Mouse (Mus musculus) heart, embryonic 16.5 days (tissue): Measurements from ENCODE around the gene Gsdma. TPM values are rescaled to one million over a fixed set of nuclear protein-coding genes. Genes with fewer than 3 reads are reported as not detected.
"Not testable (repeated sequence)": the region's sequence is repeated elsewhere in the genome, so short reads cannot be mapped to it uniquely, and the experiment has no call there.

ENCODE experiments used
- ATAC-seq: fragments of 200-750 bp; cut with Nextera tagmentation; replicated peaks from 2 replicates; pipeline ENCODE4 v1.8.0; 2017; ENCODE audit warnings: moderate number of reproducible peaks; ENCODE audit not compliant: insufficient read depth, low FRiP score; ENCODE audit errors: extremely low read depth
- H3K27ac ChIP-seq: fragments of 300-500 bp; sonication (generic); 2 replicates; pipeline ENCODE4 v1.5.1; 2014; ENCODE audit warnings: mild to moderate bottlenecking, low read length, control low read depth, moderate library complexity
- H3K27me3 ChIP-seq: fragments of 300-500 bp; sonication (generic); 2 replicates; pipeline ENCODE4 v1.6.1; 2014; ENCODE audit warnings: low read length, mixed read lengths; ENCODE audit not compliant: control insufficient read depth, insufficient read depth
- H3K36me3 ChIP-seq: fragments of 300-500 bp; sonication (generic); 2 replicates; pipeline ENCODE4 v1.6.1; 2014; ENCODE audit not compliant: control insufficient read depth, insufficient read depth
- H3K4me1 ChIP-seq: fragments of 300-500 bp; sonication (generic); 2 replicates; pipeline ENCODE4 v1.6.1; 2014; ENCODE audit warnings: low read length, mixed read lengths; ENCODE audit not compliant: control insufficient read depth, insufficient read depth
- H3K4me2 ChIP-seq: fragments of 300-500 bp; sonication (generic); 2 replicates; pipeline ENCODE4 v1.6.1; 2014; ENCODE audit warnings: low read depth, mild to moderate bottlenecking, control low read depth, low read length
- H3K4me3 ChIP-seq: fragments of 300-500 bp; sonication (generic); 2 replicates; pipeline ENCODE4 v1.5.1; 2014; ENCODE audit warnings: mild to moderate bottlenecking, control low read depth, low read length
- H3K9ac ChIP-seq: fragments of 300-500 bp; sonication (generic); 2 replicates; pipeline ENCODE4 v1.6.1; 2014; ENCODE audit warnings: low read length, control low read depth
- H3K9me3 ChIP-seq: fragments of 300-500 bp; sonication (generic); replicated peaks from 2 replicates; pipeline ENCODE4 v1.6.1; 2016; ENCODE audit warnings: low read length; ENCODE audit not compliant: control insufficient read depth
- WGBS: fragments of 180-500 bp; shearing (Covaris S2); extraction: QIAGEN DNeasy Blood & Tissue Kit; methylation state at CpG from one replicate; pipeline ENCODE4 v1.1.7; 2014; 5-methylcytosine and 5-hydroxymethylcytosine counted together
- polyA plus RNA-seq: library from polyadenylated mRNA; unstranded; fragments of >200 nt; fragmentation: Nextera tagmentation; extraction: Ambion mirVana; gene quantifications from 2 replicates; pipeline ENCODE4 v1.2.1, GENCODE M21; 2015

Gsdma gene
- polyA plus RNA-seq, 1 experiment from 2014 or later = not detected

DNA sequence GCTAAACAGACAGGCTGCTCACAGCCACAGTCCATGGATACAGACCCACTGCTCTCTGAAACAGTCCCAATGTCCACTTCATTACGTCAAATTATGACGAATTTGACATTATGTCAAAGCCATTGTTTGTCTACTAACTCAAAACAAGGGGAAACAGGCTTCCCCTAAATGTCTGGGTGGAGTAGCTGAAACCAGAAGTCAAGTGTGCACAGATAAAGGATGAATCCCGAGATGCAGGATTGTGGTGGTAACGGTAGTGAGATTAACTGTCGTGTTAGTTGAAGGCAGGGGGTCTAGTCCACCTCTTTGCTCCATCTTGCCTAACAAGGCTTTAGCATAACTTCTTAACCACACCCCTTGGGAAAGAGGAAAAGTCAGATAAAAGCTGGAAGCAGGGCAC is 8.3 kb downstream of the Gsdma start:
- ATAC-seq = no peak
- Histone ChIP-seq H3K9ac (no peak overlapping the region), H3K36me3 (no peaks in the 10 kb centered on the region), H3K4me3 (no peak overlapping the region), H3K4me2 (no peak overlapping the region), H3K9me3 (no peaks in the 10 kb centered on the region), H3K4me1 (no peaks in the 10 kb centered on the region), H3K27ac (no peak overlapping the region), H3K27me3 (peaks cover 16% of the 10 kb centered on the region)
- WGBS = 76% methylated on average over 5 of the region's 5 CpGs

GRCm38 (mm10) chr11:98673136-98673535 is 9.0 kb downstream of the Gsdma start:
- ATAC-seq = peak; percentile 52; the same call in 1 of the 2 replicates
- H3K36me3 ChIP-seq, H3K4me1 ChIP-seq, H3K9me3 ChIP-seq, H3K9ac ChIP-seq, H3K27ac ChIP-seq, H3K4me2 ChIP-seq, H3K27me3 ChIP-seq, H3K4me3 ChIP-seq: not testable (repeated sequence)
- WGBS = 4% methylated on average over 6 of the region's 7 CpGs

DNA sequence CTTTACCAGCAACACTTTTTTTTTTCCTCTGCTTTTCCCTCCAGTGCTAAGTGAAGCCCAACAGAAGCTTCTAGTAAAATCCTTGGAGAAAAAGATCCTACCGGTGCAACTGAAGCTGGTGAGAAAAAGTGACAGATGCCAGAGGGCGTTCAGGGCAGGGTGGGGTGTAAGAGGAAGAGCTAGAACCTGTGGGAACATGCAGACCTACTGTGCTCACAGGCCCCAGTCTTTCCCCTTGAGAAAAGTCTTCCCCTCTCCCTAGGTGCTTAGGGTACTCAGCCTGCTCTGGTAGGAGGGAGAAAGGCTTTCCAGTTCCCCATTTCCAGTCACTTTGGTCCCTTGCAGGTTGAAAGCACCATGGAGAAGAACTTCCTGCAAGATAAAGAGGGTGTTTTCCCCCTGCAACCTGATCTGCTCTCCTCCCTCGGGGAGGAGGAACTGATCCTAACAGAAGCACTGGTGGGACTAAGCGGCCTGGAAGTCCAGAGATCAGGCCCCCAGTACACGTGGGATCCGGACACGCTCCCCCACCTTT is 11.7 kb downstream of the Gsdma start:
- no peaks in the 10 kb centered on the region for H3K36me3 ChIP-seq
- H3K9ac ChIP-seq = no peak overlapping the region
- H3K4me2 ChIP-seq = no peak overlapping the region
- no peak overlapping the region for H3K4me3 ChIP-seq
- no peaks in the 10 kb centered on the region for H3K27me3 ChIP-seq
- no peaks in the 10 kb centered on the region for H3K9me3 ChIP-seq
- H3K4me1 ChIP-seq = no peaks in the 10 kb centered on the region
- no peak for ATAC-seq
- no peak overlapping the region for H3K27ac ChIP-seq
- WGBS = 31% methylated on average over 7 of the region's 7 CpGs

- no peak for ATAC-seq
- no peaks in the 10 kb centered on the region for H3K36me3 ChIP-seq
- peaks cover 9% of the 10 kb centered on the region for H3K4me1 ChIP-seq
- 86% methylated on average over 1 of the region's 1 CpGs for WGBS
- no peak overlapping the region for H3K4me2 ChIP-seq
- no peak overlapping the region for H3K4me3 ChIP-seq
- H3K9ac ChIP-seq = no peak overlapping the region
- no peak overlapping the region for H3K27ac ChIP-seq
- no peaks in the 10 kb centered on the region for H3K27me3 ChIP-seq
- H3K9me3 ChIP-seq = no peaks in the 10 kb centered on the region
Measured at GRCm38 (mm10) chr11:98680023-98680422, 15.9 kb downstream of the Gsdma start.

GRCm38 (mm10) chr11:98680595-98680994 is 16.4 kb downstream of the Gsdma start:
- H3K9ac ChIP-seq, H3K27ac ChIP-seq, H3K4me2 ChIP-seq, H3K27me3 ChIP-seq, H3K4me1 ChIP-seq, H3K4me3 ChIP-seq, H3K9me3 ChIP-seq, ATAC-seq, H3K36me3 ChIP-seq: not testable (repeated sequence)
- WGBS = 84% methylated on average over 4 of the region's 4 CpGs

DNA sequence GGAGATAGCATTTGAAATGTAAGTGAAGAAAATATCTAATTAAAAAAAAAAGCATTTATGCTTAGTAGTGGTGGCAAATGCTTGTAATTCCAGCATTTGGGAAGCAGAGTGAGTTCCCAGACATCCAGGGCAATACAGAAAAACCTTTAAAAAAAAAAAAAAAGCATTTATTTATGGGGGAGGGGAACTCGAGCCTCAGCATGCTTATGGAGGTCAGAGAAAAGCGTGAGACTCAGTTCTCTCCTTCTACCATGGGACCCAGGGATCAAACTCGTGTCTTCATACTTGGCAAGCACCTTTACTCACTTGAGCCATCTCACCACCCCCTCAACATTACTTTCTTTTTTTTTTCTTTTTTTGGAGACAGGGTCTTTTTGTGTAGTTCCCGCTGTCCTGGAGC is 17.0 kb downstream of the Gsdma start:
- no peaks in the 10 kb centered on the region for H3K9me3 ChIP-seq
- 72% methylated on average over 4 of the region's 4 CpGs for WGBS
- peaks cover 11% of the 10 kb centered on the region for H3K36me3 ChIP-seq
- no peak for ATAC-seq
- H3K4me1 ChIP-seq = peaks cover 9% of the 10 kb centered on the region
- no peak overlapping the region for H3K4me3 ChIP-seq
- no peaks in the 10 kb centered on the region for H3K27me3 ChIP-seq
- no peak overlapping the region for H3K4me2 ChIP-seq
- no peak overlapping the region for H3K27ac ChIP-seq
- no peak overlapping the region for H3K9ac ChIP-seq

- Histone ChIP-seq H3K4me1 (peaks cover 9% of the 10 kb centered on the region), H3K9ac (peak within 1 kb of the TSS; percentile 100), H3K27me3 (no peaks in the 10 kb centered on the region), H3K27ac (peak within 1 kb of the TSS; percentile 85), H3K36me3 (peaks cover 18% of the 10 kb centered on the region), H3K9me3 (no peaks in the 10 kb centered on the region), H3K4me3 (peak within 1 kb of the TSS; percentile 100), H3K4me2 (peak within 1 kb of the TSS; percentile 93)
- WGBS = 5% methylated on average over 45 of the region's 45 CpGs
- ATAC-seq = peak; percentile 95
Measured at GRCm38 (mm10) chr11:98681786-98682745, 17.9 kb downstream of the Gsdma start, which contains the start of gene Psmd3. Psmd3 (plus strand) TSS chr11:98682554.

DNA sequence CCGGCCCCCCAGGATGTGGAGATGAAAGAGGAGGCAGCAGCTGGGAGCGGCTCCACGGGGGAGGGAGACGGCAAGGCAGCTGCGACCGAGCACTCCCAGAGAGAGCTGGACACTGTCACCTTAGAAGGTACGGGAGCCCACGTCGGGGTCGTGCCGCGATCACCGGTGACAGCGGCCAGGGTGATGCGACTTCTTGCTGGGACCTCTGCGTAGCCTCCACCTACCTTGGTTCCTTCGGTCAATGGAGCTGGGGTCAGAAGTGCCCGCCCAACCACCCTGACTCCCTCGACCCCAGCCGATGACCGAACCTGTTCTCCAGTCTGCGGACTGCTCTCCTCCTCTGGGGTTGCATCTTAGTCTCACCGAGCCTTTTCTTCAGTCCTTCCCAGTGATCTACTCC is 18.7 kb downstream of the Gsdma start:
- no peak; the same call in 1 of the 2 replicates for ATAC-seq
- peak overlapping the region; percentile 93 for H3K4me2 ChIP-seq
- H3K27ac ChIP-seq = peak overlapping the region; percentile 85
- peaks cover 26% of the 10 kb centered on the region for H3K36me3 ChIP-seq
- H3K9ac ChIP-seq = peak overlapping the region; percentile 100
- peaks cover 9% of the 10 kb centered on the region for H3K4me1 ChIP-seq
- no peaks in the 10 kb centered on the region for H3K27me3 ChIP-seq
- WGBS = under 1% methylated on average over 23 of the region's 23 CpGs
- H3K4me3 ChIP-seq = peak overlapping the region; percentile 100
- H3K9me3 ChIP-seq = no peaks in the 10 kb centered on the region

DNA sequence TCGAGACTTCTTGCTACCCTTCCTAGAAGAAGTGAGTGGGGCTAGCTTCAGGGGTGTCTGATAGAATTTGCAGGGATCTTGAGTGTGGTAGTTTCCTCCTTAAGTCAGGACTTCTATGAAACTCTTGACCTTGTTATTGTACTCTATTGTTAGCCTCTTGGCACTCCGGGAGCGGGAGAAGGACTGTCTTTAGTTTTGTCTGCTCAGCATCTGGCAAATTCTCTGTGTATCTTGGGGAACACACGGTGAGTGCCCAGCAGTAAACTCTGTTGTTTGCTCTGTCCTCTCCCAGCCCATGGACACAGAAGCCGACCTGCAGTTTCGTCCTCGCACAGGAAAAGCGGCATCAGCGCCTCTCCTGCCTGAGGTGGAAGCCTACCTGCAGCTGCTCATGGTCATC is 21.5 kb downstream of the Gsdma start:
- WGBS = 91% methylated on average over 9 of the region's 9 CpGs
- no peak overlapping the region for H3K4me3 ChIP-seq
- H3K36me3 ChIP-seq = peaks cover 43% of the 10 kb centered on the region
- no peak overlapping the region for H3K4me2 ChIP-seq
- ATAC-seq = no peak
- no peaks in the 10 kb centered on the region for H3K27me3 ChIP-seq
- H3K27ac ChIP-seq = no peak overlapping the region
- no peaks in the 10 kb centered on the region for H3K9me3 ChIP-seq
- H3K9ac ChIP-seq = no peak overlapping the region
- peaks cover 9% of the 10 kb centered on the region for H3K4me1 ChIP-seq
